Mouse (Mus musculus): ENCODE data around the gene Camkmt. TPM values are rescaled to one million over a fixed set of nuclear protein-coding genes. Genes with fewer than 3 reads are reported as not detected.

The Camkmt gene
- total RNA-seq, 2 experiments from 2014 or later, result 6.3 to 7.6 TPM

DNA sequence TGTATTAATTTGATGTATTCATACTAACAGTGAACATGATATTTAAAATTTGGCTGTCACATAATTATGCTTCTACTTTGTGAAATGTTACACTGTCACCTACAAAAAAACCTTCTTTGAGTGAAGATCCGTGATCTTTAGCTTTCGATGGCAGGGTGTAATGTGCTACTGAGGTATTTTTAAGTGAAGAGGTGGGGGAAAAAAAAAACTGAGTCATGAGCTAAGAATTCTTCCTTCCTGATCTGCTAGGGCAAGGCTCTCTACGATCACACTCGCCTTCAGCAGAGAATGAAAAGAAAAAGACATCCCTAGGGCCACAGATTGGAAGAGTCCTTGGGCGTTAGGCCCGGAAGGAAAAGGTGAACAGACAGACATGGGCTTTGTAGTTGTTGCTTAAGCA, 201.9 kb downstream of the Camkmt start:
- no peak for DNase-seq

DNA sequence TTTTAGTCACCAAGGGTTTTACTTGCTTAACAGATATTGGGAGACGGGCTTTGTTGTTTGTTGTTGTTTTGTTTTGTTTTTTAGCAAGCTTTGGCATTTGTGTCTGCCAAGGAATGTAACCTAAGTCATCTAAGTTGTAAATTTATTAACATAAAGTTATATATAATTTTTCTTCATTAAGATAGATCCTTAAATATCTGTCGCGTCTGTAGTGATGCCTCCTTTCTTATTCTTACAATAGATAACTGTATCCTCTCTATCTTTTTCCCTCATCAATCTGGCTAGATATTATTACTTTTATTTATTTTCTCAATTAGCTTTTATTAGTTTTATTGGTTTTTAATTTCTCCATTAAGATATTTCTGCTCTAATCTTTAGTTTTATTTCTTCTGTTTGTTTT, 213.3 kb downstream of the Camkmt start:
- DNase-seq, result no peak

DNA sequence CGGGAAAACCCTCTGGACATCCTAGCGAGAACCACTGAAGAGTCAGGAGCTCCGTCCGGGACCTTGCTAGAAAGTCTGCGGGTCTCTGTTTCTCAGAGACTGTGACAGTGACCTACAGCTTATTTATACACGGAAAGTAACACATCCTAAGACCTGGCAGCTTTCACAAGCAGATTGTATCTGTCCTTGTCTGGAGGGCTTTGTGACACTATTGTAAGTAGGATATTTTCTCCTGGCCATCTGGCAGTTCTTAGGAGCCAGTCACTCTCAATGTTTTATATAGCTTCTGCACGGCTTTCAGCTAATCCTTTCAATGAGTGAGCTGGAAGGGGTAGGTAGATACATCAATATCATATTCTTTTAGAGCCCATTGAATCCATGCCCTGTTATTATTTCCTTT, 218.2 kb downstream of the Camkmt start:
- no peak for DNase-seq

DNA sequence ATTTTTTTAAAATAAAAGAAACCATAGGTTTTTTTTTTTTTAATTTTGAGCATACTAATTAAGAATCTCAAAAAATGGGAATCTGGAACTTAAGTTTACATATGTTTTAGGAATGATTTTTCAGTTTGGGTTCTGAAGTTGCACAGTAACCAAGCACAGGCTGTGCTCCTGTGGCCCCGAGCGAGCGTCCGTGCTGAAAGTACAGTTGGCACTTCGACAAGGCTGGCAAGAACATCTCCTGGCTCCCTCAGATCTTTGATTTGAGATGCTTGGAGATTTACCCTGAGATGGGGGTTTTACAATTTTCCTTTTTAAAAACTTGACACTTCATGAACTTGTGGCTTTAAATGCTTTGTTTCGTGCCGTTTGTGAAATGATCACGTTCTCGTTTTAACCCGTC, 218.7 kb downstream of the Camkmt start:
- DNase-seq, result no peak

DNA sequence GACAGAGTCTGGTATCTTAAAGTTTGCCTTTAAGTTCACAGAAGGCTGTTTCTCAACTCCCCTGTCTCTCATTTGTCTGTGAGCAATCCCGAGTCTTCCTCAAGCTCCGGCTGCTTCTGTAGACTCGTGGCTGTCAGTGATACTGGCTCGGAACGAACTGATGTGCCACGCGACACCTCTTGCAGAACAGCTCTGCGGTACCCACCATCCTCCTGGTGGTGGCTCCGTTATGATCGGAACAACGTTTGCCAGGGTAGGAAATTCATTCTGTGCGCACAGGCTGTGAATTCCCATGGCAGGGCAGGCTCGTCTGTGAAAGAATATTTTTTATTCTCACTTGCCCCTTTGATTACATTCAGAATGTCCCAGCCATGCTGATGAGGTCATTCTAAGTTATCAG, 221.0 kb downstream of the Camkmt start:
- DNase-seq, result no peak

DNA sequence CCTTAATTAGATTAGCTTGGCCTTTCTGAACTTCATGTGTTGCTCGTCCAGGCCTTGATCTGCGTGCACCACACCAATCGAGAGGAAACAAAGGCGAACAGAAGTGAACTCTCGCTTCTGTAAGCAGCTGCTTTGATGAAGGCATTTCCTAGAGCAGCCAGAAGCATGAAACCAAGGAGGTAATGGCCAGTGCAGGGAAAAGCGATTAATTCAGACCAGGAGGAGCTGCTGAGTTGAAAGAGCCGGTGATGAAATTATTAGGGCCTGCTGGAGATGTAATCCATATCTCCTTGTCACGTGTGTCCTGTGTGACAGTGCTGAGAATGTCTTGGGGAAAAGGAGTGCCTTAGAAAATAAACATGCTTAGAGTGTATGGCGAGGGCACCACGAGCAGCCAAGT, 228.0 kb downstream of the Camkmt start:
- no peak for DNase-seq

DNA sequence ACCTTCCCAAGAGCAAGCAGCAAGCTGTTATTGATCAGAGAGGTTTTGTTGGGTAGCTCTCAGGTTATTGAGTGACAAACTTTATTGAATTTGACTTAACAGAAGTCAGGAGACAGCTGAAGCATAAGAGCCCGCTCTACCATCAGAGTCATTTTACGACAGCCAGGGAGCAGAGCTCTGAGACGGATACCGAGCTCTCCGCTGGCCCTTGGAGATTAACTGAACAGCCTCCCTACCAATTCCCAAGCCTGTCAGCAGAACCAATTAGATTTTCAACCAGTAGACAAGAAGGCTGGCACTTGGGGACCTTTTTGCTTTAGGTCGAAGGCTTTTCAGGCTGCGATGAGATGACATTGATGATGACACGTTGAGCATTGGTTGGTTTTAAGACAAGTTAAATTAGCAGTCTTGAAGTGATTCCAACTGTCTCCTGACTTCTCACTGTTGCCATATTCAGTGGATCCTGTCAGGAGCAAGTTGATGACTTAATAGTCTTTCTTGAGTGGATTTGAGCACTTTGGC, 229.5 kb downstream of the Camkmt start:
- no peak for DNase-seq

DNA sequence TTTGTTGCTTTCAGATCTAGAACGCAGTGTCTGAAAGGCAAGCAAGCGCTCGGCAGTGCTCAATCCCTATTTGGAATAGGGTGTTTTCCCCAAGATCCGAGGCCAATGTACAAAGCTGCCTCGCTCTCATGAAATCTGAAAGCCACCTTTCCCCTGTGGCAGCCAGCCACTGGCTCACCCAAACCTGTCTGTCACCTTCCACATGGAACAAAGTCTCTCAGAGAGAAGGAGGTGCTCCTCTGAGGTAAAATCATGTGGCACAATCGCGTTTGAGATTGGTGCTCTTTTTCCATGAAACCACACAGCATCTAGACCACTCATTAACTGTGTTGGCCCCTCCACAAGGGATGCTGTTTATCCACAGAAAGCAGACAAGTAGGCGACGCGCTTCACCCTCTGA, 238.5 kb downstream of the Camkmt start:
- DNase-seq, result no peak

DNA sequence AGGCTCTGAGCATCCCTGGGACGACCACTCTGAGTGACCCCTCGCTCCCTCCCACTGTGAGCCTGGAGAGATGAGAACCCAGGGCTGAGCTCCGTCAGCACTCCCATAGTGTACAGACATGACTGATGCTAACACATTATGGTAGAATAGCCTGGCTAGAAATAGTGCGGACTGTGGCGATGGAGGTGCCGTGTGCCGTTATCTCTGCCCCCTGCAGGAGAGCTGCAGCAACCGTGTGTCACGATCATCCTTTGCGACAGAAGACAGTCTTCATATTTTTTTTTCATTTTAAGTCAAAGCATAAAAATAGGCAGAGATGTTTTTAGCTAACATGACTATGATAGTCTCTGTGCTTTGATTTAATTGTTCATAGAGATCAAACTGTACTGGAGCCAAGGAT, 245.1 kb downstream of the Camkmt start:
- no peak for DNase-seq

DNA sequence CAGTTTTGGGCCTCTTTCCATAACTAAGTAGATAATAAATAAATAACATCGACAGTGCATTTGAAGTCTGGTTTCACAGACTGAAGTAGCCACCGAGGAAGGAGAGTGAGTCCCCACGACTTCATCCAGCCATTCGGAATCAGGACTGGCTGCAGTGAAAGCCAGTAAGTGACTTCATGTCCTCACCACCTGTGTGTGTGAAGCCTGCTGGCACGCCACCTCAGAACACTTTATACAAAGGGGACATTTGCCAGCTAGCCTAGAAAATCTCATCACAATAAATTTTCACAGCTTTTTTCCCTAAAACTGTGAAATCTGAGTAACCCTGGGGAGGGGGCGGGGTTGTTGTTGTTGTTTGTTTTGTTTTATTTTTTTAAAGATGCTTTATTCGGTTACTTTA, 247.3 kb downstream of the Camkmt start:
- no peak for DNase-seq

DNA sequence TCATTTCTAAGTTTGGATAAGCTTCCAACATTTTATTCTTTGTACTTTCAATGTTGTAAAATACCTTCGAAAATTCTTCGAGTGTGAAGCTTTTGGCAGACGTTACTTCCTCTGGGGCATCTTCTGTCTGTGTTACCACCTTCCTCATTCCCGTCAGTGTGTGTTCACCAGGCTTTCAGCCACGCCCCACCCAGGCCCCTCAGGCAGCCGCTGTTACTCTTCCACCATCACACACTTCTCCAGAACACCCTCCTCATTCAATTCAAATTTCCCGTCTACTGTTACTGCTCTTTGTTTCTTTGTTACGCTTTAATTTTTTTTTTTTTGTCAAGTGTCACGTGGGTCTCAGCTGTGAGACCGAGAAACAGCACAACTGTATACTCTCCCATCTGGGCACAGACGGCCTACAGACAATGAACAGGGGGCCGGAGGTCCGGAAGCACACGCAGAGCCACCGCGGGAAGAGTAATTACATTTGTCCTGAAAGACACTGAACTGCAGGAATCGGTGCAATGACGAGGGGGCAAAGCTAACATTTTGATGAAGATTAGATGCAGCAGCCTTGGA, 250.9 kb downstream of the Camkmt start:
- no peak for DNase-seq

DNA sequence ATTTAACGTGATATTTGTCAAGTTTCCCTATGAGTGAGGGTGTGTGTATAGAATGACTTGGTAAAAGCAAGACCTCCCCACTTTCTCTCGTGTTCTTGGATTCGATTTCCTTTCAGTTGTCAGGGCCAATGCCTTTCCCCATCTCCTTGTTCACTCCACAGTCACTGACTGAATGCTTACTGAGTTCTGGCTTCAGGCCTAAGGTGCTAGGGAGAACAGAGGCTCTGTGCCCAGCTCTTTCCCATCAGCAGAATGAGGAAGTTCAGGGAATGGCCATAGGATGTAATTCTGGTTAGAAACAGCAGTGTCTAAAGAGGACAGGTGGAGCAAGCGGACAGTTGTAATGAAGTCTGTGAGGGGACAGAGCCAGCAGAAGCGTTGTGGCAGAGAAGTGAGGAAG, 252.1 kb downstream of the Camkmt start:
- DNase-seq, result no peak

DNA sequence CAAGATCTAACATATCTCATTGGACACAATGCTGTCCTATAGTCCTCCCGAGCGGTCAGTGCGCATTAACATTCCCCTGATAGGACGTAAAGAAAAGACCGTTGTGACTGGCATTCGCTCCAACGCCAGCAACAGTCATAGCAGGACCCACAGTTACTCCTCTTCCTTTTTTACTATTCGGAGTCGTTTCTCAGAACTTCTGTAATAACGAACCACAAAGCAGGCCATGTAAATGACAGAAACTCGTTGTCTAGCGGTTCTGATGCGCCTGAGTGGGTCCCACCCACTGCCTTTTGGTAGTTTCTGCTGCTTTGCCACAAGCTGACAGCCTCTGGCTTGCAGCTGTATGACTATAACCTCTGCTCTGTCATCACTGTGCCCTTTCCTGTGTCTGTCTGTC, 253.1 kb downstream of the Camkmt start:
- no peak for DNase-seq

DNA sequence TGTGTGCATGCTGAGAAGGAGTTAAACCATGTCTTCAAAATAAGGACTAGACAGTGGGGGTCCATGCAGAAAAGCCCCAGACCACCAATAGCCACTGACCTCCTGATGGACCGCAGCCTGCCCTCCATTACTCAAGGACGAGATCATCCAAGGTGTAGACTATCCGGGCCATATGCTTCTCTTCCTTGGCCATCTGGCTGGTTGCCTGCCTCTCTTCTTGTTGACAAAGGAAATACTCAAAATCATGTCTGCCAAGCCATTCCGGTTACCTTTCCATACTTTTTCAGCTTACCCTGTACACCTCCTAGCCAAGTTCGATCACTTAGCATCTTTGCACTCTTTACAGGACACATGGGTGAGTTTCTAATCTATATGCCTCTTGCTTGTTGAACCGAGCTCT, 256.3 kb downstream of the Camkmt start:
- DNase-seq, result no peak

DNA sequence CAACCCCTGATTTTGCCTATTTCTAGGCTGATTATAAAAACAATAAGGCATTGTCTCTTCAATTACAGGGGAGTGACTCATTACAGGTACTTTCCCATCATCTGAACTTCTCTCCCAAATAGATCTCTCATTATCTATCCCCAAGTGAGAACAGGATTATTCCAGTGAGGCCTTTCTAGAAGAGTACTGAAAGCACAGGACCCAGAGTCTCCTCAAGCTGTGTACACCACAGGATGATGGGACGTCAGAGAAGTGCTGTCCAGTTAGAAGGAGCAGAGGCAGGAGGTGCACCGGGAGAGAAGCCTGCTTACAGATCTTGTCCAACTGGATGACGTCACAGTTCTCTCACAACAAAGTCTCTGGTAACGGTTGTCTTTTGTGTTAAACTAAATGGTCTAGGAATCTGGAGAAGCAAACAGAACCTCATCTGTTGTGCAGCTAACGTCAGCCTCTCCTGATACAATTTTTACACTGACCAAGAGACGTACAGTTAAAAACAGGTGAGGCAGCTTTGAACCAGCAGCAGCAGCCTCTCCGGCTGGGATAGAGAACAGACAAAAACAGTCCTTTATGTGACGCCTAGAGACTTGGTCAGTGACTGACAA, 259.1 kb downstream of the Camkmt start:
- no peak for DNase-seq

DNA sequence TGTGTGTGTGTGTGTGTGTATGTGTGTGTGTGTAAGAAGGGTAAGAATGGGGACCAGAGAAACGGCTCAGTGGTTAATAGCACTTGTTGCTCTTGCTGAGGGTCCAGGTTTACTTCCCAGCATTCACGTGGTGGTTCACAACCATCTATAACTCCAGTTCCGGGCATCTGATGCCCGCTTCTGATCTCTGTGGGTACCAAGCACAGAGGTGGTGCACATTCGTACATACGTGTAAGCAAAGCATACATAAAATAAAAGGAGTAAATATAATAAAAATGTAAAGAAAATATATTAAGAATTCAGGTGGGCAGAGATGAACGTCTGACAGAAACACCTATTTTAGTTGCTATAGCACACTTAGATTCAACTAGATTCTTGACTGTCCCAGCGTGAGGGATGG, 260.9 kb downstream of the Camkmt start:
- DNase-seq, result no peak

DNA sequence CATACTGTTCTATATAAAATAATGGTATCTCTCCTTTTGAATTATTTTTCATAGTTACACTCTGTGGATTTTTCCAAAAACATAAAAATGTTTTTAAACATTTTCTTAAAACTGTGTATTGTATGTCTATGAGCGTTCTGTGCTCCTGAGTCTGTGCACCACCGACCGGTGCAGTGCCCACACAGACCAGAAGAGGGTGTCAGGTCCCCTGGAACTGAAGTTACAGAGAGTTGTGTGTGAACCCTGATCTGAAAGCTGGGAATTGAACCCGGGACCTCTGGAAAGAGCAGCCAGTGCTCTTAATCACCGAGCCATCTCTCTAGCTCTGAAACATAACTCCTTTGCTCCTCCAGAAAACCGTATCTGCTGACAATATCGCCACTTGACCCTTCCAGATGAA, 262.4 kb downstream of the Camkmt start:
- peak in 1 of 2 experiments; percentile 10 for DNase-seq

DNA sequence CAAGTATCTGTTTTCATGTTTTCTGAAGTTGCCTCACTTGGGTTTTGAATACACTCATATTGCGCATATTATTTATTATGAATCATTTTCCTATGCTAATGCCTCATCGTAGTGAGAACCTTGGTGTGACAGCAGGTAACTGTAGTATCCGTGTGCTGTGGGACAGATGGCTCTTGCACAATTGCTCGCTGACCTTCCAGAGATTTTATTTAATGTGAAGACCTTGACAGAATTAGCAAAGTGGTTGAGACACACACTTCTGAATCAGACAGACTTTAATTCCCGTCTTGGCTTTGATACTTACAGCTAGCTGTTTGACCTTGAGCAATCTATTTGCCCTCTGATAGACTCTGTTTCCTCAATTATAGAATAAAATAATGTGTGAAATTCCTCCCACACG, 262.8 kb downstream of the Camkmt start:
- DNase-seq, result peak; percentile 20 to 30

DNA sequence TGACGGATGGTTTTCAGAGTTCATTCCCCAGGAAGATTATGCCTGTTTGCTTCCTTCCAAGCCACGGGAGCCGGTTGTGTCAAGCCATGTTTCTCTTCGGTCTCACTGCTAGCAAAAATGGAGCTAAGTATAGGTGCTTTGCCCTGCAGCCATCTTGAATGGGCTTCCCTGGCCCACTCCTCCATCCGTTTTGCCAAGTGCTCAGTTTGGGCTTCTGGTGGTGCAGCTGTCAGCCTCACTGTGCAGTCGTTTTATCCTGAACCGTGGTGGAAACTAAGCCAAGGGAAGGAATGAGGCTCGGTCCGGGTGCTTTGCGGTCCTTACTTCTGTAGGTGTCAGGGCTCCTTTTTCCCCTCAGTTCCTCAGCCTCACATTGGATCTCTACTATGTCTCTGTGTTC, 263.3 kb downstream of the Camkmt start:
- no peak for DNase-seq

DNA sequence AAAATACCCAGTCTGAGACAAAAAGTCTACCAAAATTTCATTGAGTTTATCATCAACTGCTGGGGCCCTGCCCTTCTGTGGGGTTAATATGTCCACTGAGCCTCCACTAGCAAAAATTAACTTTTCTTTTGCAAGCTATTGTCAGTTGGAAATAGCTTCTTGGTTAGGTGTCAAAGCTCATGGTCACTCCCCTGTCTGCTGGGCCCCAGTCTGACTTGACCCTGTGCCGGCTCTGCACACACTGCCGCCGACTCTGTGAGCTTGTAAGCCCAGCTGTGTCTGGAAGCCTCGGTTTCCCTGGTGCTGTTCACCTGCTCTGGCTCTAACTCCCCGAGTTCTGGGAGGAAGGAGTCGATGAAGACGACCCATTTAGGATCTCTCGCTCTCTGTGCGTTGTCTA, 265.0 kb downstream of the Camkmt start:
- DNase-seq, result no peak

DNA sequence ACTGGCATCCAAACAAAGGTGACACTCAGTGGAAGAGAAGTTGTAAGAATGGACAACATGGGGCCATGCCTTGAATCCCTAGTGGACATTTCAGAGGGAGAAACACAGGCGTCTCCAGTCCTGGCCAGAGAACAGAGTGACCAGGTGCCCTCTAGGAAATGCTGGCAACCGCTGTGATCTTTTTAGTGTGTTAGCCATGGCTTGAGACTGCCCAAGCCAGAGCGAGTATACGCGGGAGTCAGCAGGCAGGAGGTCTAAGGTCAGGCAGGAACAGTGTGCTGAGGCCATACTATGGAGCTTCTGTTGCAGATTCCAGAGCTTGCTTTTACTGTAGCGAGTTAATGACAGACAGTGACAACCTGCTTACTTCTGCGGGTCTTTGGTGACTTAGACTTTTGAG, 270.7 kb downstream of the Camkmt start:
- no peak for DNase-seq

DNA sequence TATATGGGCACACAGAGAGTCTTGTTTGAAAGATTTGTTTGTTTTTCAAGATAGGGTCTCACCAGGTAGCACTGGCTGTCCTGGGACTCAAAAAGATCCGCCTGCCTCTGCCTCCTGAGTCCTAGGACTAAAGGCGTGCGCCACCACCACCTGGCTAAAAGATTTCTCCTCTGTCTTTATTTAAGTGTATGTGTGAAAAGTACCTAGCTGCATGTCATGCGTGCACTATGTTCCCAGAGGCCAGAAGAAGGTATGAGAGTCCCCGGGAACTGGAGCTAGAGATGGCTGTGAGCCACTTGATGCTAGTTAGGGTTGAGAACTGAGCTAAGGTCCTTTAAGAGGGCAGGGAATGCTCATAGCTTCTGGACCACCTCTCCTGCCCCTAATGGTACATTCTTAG, 277.0 kb downstream of the Camkmt start:
- no peak for DNase-seq

DNA sequence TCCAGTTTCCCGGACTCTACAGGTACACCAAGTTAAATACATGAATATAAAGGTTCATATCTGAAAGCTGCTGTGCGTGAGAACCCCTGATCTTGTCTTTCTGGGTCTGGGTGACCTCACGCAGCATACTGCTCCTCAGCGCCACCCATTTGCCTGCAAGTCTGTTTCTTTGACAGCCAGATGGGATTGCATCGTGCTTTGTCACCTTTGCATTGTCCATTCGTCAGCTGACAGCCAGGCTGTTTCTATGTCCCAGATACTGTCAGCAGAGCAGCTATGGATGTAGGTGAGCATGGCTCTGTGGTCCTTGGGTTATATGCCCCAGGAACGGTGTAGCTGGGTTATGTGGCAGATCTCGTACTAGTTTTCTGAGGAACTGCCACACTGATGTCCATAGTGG, 278.4 kb downstream of the Camkmt start:
- DNase-seq, result no peak

DNA sequence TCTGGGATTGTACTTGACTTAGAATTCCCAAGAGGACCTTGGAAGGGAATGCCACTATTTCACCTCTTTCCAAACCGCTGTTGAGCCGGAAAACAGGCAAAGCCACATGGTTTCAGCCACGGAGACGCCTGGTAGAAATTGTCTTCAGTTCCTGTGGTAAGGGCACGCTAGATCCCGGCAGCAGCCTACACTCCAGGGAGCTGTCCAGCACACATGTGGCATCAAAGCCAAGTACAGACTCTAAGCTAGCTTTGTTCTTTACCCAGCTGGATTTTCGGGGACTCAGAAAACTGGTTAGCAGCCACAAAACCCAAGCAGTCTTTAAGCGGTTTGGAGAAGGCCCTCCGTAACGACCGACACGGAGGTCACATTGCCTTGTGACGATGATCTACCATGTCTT, 281.7 kb downstream of the Camkmt start:
- peak in 1 of 2 experiments; percentile 11 for DNase-seq

DNA sequence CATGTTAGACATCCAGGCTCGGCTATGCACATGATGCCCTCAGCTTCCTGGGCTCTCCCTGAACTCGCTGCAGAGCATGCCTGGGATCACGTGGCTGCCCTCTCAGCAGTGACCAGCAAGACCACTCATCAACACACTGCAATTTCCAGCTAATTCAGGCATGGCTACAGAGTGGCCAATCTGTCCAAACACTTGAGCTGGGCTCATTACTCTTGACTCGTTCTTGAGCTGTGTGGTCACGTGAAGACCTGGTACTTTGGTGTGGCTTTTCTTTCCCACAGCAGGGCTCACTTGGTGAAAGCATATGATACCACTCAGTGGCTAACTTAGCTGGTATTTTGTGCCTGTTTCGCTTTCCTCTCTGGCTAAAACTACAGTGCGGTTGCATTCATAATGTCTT, 282.2 kb downstream of the Camkmt start:
- DNase-seq, result no peak

Measured in adrenal gland, postnatal 36 days (tissue).